Mouse (Mus musculus): Measurements from ENCODE around the gene Man1c1.

DNA sequence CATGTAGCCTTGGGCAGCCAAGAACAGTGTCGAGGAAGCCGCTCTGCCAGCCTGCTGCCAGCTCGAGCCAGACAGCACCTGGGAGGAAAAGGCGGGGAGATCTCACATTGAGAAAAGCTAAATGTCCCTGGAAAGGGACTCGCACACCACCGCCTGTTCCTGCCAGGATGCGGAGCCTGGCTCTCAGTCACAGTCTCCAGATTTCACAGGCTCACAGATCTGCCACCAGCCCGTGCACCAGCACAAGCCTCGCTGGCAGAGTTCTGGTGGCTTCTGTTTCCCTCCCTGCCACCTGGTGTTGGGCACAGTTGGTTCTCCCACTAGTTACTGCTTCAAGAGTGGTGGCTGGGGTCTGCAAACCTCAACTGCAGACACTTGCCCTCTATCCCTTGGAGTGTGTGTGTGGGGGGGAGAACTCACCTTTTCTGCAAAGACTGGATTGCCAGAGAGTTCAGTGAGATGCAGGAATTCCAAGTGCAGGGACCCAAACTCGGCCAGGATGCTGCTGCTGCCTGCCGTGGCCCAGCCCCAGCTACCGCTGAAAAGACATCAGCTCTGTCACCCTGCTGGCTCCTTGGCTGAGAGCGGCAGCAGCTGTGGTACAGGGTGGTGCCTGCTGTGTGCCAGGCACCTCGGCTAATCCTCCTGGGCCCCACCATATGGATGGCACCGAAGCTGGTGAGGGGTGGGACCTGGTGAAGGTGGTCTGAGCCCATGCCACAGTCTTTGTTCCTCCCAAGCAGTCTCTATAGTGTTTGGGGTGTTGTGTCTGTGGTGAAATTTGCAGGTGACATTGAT, 123.5 kb downstream of the Man1c1 start:
- no peak for TF ChIP-seq CTCF (IDR thresholded peaks at IDR 0.05; ENCODE audit: low read depth)
- no peak for TF ChIP-seq EP300 (optimal IDR thresholded peaks at IDR 0.05)
